Mouse (Mus musculus) lung, postnatal 0 days (tissue): ENCODE measurements at regions not wholly inside any gene's neighbourhood (a gene's known extent, or its start where the extent isn't known, plus 50 kb on each side); places are given as distances from the start of the nearest gene placed in this dataset.

Experiments used
- CTCF ChIP-seq: IDR thresholded peaks from 2 replicates; pipeline ENCODE4 v1.5.1; 2016; ENCODE audit warnings: antibody characterized with exemption, mild to moderate bottlenecking
- EP300 ChIP-seq: IDR thresholded peaks from 2 replicates; pipeline ENCODE4 v1.6.1; 2016; ENCODE audit warnings: antibody characterized with exemption, mild to moderate bottlenecking, control low read depth

GRCm38 (mm10) chr9:32933237-32934071 lies 297.4 kb downstream of the Ets1 start:
- no peak for TF ChIP-seq CTCF
- peak; percentile 92 for TF ChIP-seq EP300
